Mouse (Mus musculus) intestine, embryonic 15.5 days (tissue): ENCODE results near the gene Zfp512b. TPM values are rescaled to one million over a fixed set of nuclear protein-coding genes. Genes with fewer than 3 reads are reported as not detected.

ENCODE experiments used
- polyA plus RNA-seq: library from polyadenylated mRNA; unstranded; fragments of >200 nt; fragmentation: Nextera tagmentation; extraction: Ambion mirVana; gene quantifications from 2 replicates; pipeline ENCODE4 v1.2.1, GENCODE M21; 2015

Gene Zfp512b
- polyA plus RNA-seq, 1 experiment from 2014 or later: 32.0 TPM

Other genes starting within 250 kb of the Zfp512b start
- gene Zgpat, start 227.9 kb downstream of the Zfp512b start, polyA plus RNA-seq: 35.7 and 36.7 TPM in 2 replicates
- gene Arfrp1, start 227.4 kb downstream of the Zfp512b start, polyA plus RNA-seq: 55.4 and 58.3 TPM in 2 replicates
- gene Lime1, start 212.7 kb downstream of the Zfp512b start, polyA plus RNA-seq: 17.1 and 19.4 TPM in 2 replicates
- 7.2 and 7.4 TPM in 2 replicates for gene Zbtb46, start 133.4 kb downstream of the Zfp512b start, polyA plus RNA-seq
- 0.18 and 0.30 TPM in 2 replicates for gene Abhd16b, start 99.6 kb downstream of the Zfp512b start, polyA plus RNA-seq
- gene Tpd52l2, start 95.7 kb downstream of the Zfp512b start, polyA plus RNA-seq: 133 and 140 TPM in 2 replicates
- gene Dnajc5, start 72.3 kb downstream of the Zfp512b start, polyA plus RNA-seq: 74.5 and 76.4 TPM in 2 replicates
- 57.4 and 64.7 TPM in 2 replicates for gene Uckl1, start 7.9 kb downstream of the Zfp512b start, polyA plus RNA-seq
- gene Prpf6, start 935 bp downstream of the Zfp512b start, polyA plus RNA-seq: 50.5 and 51.9 TPM in 2 replicates
- gene Samd10, start 6.4 kb upstream of the Zfp512b start, polyA plus RNA-seq: 22.3 and 22.7 TPM in 2 replicates
- 1.3 and 3.1 TPM in 2 replicates for gene Gm29797, start 64.2 kb upstream of the Zfp512b start, polyA plus RNA-seq
- gene Sox18, start 78.8 kb upstream of the Zfp512b start, polyA plus RNA-seq: 28.0 and 29.0 TPM in 2 replicates
- gene Tcea2, start 87.5 kb upstream of the Zfp512b start, polyA plus RNA-seq: 14.9 and 15.7 TPM in 2 replicates
- 37.4 and 39.4 TPM in 2 replicates for gene Rgs19, start 101.2 kb upstream of the Zfp512b start, polyA plus RNA-seq
- not detected in 2 replicates for gene Lkaaear1, start 105.6 kb upstream of the Zfp512b start, polyA plus RNA-seq
- 1.6 and 1.7 TPM in 2 replicates for gene Oprl1, start 122.2 kb upstream of the Zfp512b start, polyA plus RNA-seq
- 2.4 and 2.7 TPM in 2 replicates for gene Myt1, start 170.5 kb upstream of the Zfp512b start, polyA plus RNA-seq
- 24.7 and 30.4 TPM in 2 replicates for gene Pcmtd2, start 245.1 kb upstream of the Zfp512b start, polyA plus RNA-seq